Mouse (Mus musculus) hindbrain, embryonic 11.5 days (tissue): ENCODE data around the gene Cdon. TPM values are rescaled to one million over a fixed set of nuclear protein-coding genes. Genes with fewer than 3 reads are reported as not detected.

Source experiments
- ATAC-seq: fragments of 200-750 bp; cut with Nextera tagmentation; 2 replicates; pipeline ENCODE4 v1.8.0; 2017; ENCODE audit warnings: mild to moderate bottlenecking, moderate TSS enrichment, moderate library complexity; ENCODE audit not compliant: low FRiP score
- DNase-seq: peaks from one replicate; pipeline ENCODE4 v3.0.0-alpha.2; 2015; ENCODE audit warnings: low spot score
- H3K27ac ChIP-seq: fragments of 300-500 bp; sonication (generic); 2 replicates; pipeline ENCODE4 v1.5.1; 2014; ENCODE audit warnings: mild to moderate bottlenecking, low read depth, low read length
- H3K27me3 ChIP-seq: fragments of 300-500 bp; sonication (generic); 2 replicates; pipeline ENCODE4 v1.6.1; 2014; ENCODE audit warnings: mild to moderate bottlenecking, low read length, moderate library complexity, mixed read lengths; ENCODE audit not compliant: control insufficient read depth, insufficient read depth
- H3K36me3 ChIP-seq: fragments of 300-500 bp; sonication (generic); 2 replicates; pipeline ENCODE4 v1.6.1; 2014; ENCODE audit warnings: mild to moderate bottlenecking, low read length, moderate library complexity, mixed read lengths; ENCODE audit not compliant: control insufficient read depth, insufficient read depth
- H3K4me1 ChIP-seq: fragments of 300-500 bp; sonication (generic); replicated peaks from 2 replicates; pipeline ENCODE4 v1.6.1; 2014; ENCODE audit warnings: low read length, mixed read lengths; ENCODE audit not compliant: control insufficient read depth, insufficient read depth
- H3K4me2 ChIP-seq: fragments of 300-500 bp; sonication (generic); replicated peaks from 2 replicates; pipeline ENCODE4 v1.6.1; 2014; ENCODE audit warnings: mild to moderate bottlenecking, low read depth, low read length
- H3K4me3 ChIP-seq: fragments of 300-500 bp; sonication (generic); 2 replicates; pipeline ENCODE4 v1.5.1; 2014; ENCODE audit warnings: low read depth, low read length
- H3K9ac ChIP-seq: fragments of 300-500 bp; sonication (generic); 2 replicates; pipeline ENCODE4 v1.6.1; 2014; ENCODE audit warnings: low read depth, low read length
- H3K9me3 ChIP-seq: fragments of 300-500 bp; sonication (generic); 2 replicates; pipeline ENCODE4 v1.6.1; 2016; ENCODE audit warnings: low read length; ENCODE audit not compliant: control insufficient read depth
- WGBS: fragments of 180-500 bp; shearing (Covaris S2); extraction: QIAGEN DNeasy Blood & Tissue Kit; methylation state at CpG from one replicate; pipeline ENCODE4 v1.1.7; 2014; 5-methylcytosine and 5-hydroxymethylcytosine counted together
- polyA plus RNA-seq: library from polyadenylated mRNA; unstranded; fragments of >200 nt; fragmentation: Nextera tagmentation; extraction: Ambion mirVana; gene quantifications from 2 replicates; pipeline ENCODE4 v1.2.1, GENCODE M21; 2014

The Cdon gene
- polyA plus RNA-seq, 1 experiment from 2014 or later, result 21.9 TPM

DNA sequence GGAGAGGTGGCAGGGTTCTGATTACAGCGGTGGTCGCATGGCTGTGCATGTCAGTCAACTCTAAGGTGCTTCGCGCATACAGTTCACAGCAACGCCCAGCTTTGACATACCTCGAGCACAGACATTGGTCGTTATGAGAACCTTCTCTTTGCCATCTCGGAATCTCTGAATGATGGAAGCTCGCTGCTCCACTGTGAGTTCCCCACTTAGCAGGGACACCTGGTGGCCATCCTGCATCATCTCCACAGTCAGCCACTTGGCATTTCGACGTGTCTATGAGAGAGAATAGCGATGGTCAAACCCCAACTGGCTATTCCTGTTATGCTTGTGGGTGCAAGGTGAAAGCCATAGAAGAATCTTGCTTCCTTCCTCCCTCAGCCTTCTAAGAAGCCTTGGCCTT lies 124.8 kb downstream of the Cdon start:
- Histone ChIP-seq H3K9ac (no peak overlapping the region), H3K4me2 (no peak overlapping the region), H3K4me3 (no peak overlapping the region), H3K9me3 (no peaks in the 10 kb centered on the region), H3K4me1 (no peaks in the 10 kb centered on the region), H3K27ac (no peak overlapping the region), H3K27me3 (no peaks in the 10 kb centered on the region), H3K36me3 (no peaks in the 10 kb centered on the region)
- no peak for ATAC-seq
- DNase-seq, result no peak
- WGBS, result 71% methylated on average over 12 of the region's 12 CpGs

- DNase-seq, result no peak
- H3K4me3 ChIP-seq, result no peak overlapping the region
- no peak overlapping the region for H3K27ac ChIP-seq
- no peak overlapping the region for H3K9ac ChIP-seq
- H3K27me3 ChIP-seq, result no peaks in the 10 kb centered on the region
- no peaks in the 10 kb centered on the region for H3K9me3 ChIP-seq
- H3K4me1 ChIP-seq, result no peaks in the 10 kb centered on the region
- WGBS, result 83% methylated on average over 9 of the region's 9 CpGs
- ATAC-seq, result no peak
- no peaks in the 10 kb centered on the region for H3K36me3 ChIP-seq
- H3K4me2 ChIP-seq, result no peak overlapping the region
Measured at GRCm38 (mm10) chr9:35546745-35547144, 125.8 kb downstream of the Cdon start.

GRCm38 (mm10) chr9:35548455-35548854 lies 127.5 kb downstream of the Cdon start:
- Histone ChIP-seq H3K4me1 (no peaks in the 10 kb centered on the region), H3K4me3 (no peak overlapping the region), H3K27me3 (no peaks in the 10 kb centered on the region), H3K36me3 (no peaks in the 10 kb centered on the region), H3K4me2 (no peak overlapping the region), H3K27ac (no peak overlapping the region), H3K9me3 (no peaks in the 10 kb centered on the region), H3K9ac (no peak overlapping the region)
- ATAC-seq (no peak), DNase-seq (no peak)
- 82% methylated on average over 9 of the region's 9 CpGs for WGBS

DNA sequence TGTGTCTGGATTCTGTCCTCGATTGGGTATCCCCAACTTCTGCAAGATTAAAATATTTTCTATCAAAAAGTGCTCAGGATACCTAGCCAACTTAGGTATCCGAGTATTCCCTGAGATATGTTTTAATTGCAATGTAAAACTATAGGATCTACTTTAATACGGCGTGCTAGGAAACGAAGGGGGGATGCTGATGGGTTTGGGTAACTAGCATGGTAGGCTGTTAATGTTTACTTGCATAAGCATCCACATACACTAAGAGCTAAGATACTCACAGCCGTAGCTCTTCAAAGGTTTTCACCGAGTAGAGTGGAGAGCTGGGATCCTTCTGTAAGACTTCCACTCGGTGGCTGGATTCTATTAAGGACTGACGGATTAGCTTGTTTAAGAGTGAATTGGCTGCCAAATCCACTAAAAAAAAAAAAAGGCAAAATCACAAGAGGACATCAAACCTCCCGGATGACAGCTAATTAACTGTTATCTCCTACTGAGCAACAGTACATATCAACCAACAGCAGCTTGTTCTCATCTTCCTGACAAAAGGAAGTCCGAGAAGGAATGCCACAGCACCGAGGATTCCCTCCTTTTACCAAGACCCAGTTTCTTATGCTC lies 135.7 kb downstream of the Cdon start:
- no peaks in the 10 kb centered on the region for H3K9me3 ChIP-seq
- H3K27ac ChIP-seq, result no peak overlapping the region
- H3K4me3 ChIP-seq, result no peak overlapping the region
- H3K27me3 ChIP-seq, result peaks cover 2% of the 10 kb centered on the region; the same call in 1 of the 2 replicates
- ATAC-seq (no peak), DNase-seq (no peak)
- no peak overlapping the region for H3K4me2 ChIP-seq
- 87% methylated on average over 12 of the region's 12 CpGs for WGBS
- H3K4me1 ChIP-seq, result peaks cover 6% of the 10 kb centered on the region; the same call in 1 of the 2 replicates
- H3K9ac ChIP-seq, result no peak overlapping the region
- no peaks in the 10 kb centered on the region for H3K36me3 ChIP-seq

Other genes with a start within 250 kb of the Cdon start
- gene Dcps, start 245.1 kb upstream of the Cdon start, polyA plus RNA-seq, result 91.3 and 95.8 TPM in 2 replicates
- gene Srpr, start 221.0 kb upstream of the Cdon start, polyA plus RNA-seq, result 95.4 and 96.8 TPM in 2 replicates
- gene Tirap, start 220.8 kb upstream of the Cdon start, polyA plus RNA-seq, result 11.9 and 14.3 TPM in 2 replicates
- gene Foxred1, start 210.1 kb upstream of the Cdon start, polyA plus RNA-seq, result 30.7 and 33.7 TPM in 2 replicates
- gene Fam118b, start 153.3 kb upstream of the Cdon start, polyA plus RNA-seq, result 71.4 and 84.8 TPM in 2 replicates
- 27.1 and 29.6 TPM in 2 replicates for gene Rpusd4, start 153.3 kb upstream of the Cdon start, polyA plus RNA-seq
- not detected in 2 replicates for gene Gm1113, start 97.1 kb downstream of the Cdon start, polyA plus RNA-seq
- gene Ddx25, start 137.4 kb downstream of the Cdon start, polyA plus RNA-seq, result 9.7 and 10.0 TPM in 2 replicates
- 19.6 and 25.5 TPM in 2 replicates for gene Pus3, start 137.5 kb downstream of the Cdon start, polyA plus RNA-seq
- gene Pate2, start 149.2 kb downstream of the Cdon start, polyA plus RNA-seq, result 0.64 and 1.3 TPM in 2 replicates
- gene Hyls1, start 149.3 kb downstream of the Cdon start, polyA plus RNA-seq, result 29.9 and 32.4 TPM in 2 replicates
- not detected in 2 replicates for gene Pate4, start 190.8 kb downstream of the Cdon start, polyA plus RNA-seq
- gene Pate3, start 227.1 kb downstream of the Cdon start, polyA plus RNA-seq, result 0.12 TPM in 1 of 2 replicates, not detected in the other